Mouse (Mus musculus): ENCODE results near the gene Smg8.
"Not testable (repeated sequence)": the region's sequence is repeated elsewhere in the genome, so short reads cannot be mapped to it uniquely, and the experiment has no call there.

Smg8 gene

GRCm38 (mm10) chr11:87086290-87086984 lies at the start of gene Smg8:
TSS of gene Smg8 (minus strand) at chr11:87086774.
- in situ Hi-C loops (cut with MboI, MseI), result no loop called here

- in situ Hi-C loops (cut with MboI, MseI), result no loop called here
Observed at GRCm38 (mm10) chr11:87136233-87136632, 49.7 kb upstream of the Smg8 start.

- in situ Hi-C loops (cut with MboI, MseI), result no loop called here
Observed at GRCm38 (mm10) chr11:87126824-87127816, 40.5 kb upstream of the Smg8 start, which contains the start of gene Trim37. TSS of gene Trim37 (plus strand) at chr11:87127077.

GRCm38 (mm10) chr11:87126281-87126823 lies 39.8 kb upstream of the Smg8 start:
- in situ Hi-C loops (cut with MboI, MseI), result no loop called here

GRCm38 (mm10) chr11:87125562-87125961 lies 39.0 kb upstream of the Smg8 start:
- in situ Hi-C loops (cut with MboI, MseI), result no loop called here

- in situ Hi-C loops (cut with MboI, MseI), result no loop called here
Observed at GRCm38 (mm10) chr11:87121864-87122263, 35.3 kb upstream of the Smg8 start.

GRCm38 (mm10) chr11:87110172-87110909 lies 23.8 kb upstream of the Smg8 start:
- in situ Hi-C loops (cut with MboI, MseI), result loop anchor here (5.0 kb wide), 1 partner anchor 642 kb away; no protein-coding TSS in a partner anchor

- in situ Hi-C loops (cut with MboI, MseI), result loop anchor here (5.0 to 10.0 kb wide), 2 partner anchors 405 to 643 kb away; no protein-coding TSS in a partner anchor
Observed at GRCm38 (mm10) chr11:87109519-87110171, 23.1 kb upstream of the Smg8 start.

GRCm38 (mm10) chr11:87108755-87109518 lies 22.4 kb upstream of the Smg8 start, which contains the start of gene Ska2:
TSS of gene Ska2 (plus strand) at chr11:87109234.
- in situ Hi-C loops (cut with MboI, MseI), result loop anchor here (10.0 kb wide), 1 partner anchor 404 kb away; no protein-coding TSS in a partner anchor

GRCm38 (mm10) chr11:87108409-87108754 lies 21.8 kb upstream of the Smg8 start, which contains the start of gene Prr11:
TSS of gene Prr11 (minus strand) at chr11:87108708.
- in situ Hi-C loops (cut with MboI, MseI), result loop anchor here (10.0 kb wide), 1 partner anchor 404 kb away; no protein-coding TSS in a partner anchor

GRCm38 (mm10) chr11:87087142-87087541 lies 568 bp upstream of the Smg8 start:
- in situ Hi-C loops (cut with MboI, MseI), result no loop called here

- in situ Hi-C loops (cut with MboI, MseI), result no loop called here
Observed at GRCm38 (mm10) chr11:87085461-87085860, 1.1 kb downstream of the Smg8 start.

- in situ Hi-C loops (cut with MboI, MseI), result no loop called here
Observed at GRCm38 (mm10) chr11:87083712-87084111, 2.9 kb downstream of the Smg8 start.

- in situ Hi-C loops (cut with MboI, MseI), result no loop called here
Observed at GRCm38 (mm10) chr11:87073866-87074440, 12.6 kb downstream of the Smg8 start, which contains the start of gene Gdpd1. TSS of gene Gdpd1 (minus strand) at chr11:87074062.

GRCm38 (mm10) chr11:87073343-87073865 lies 13.2 kb downstream of the Smg8 start:
- in situ Hi-C loops (cut with MboI, MseI), result no loop called here

- in situ Hi-C loops (cut with MboI, MseI), result no loop called here
Observed at GRCm38 (mm10) chr11:87062087-87062486, 24.5 kb downstream of the Smg8 start.

GRCm38 (mm10) chr11:87060410-87060809 lies 26.2 kb downstream of the Smg8 start:
- in situ Hi-C loops (cut with MboI, MseI), result no loop called here

- in situ Hi-C loops (cut with MboI, MseI), result no loop called here
Observed at GRCm38 (mm10) chr11:87056286-87056685, 30.3 kb downstream of the Smg8 start.

- in situ Hi-C loops (cut with MboI, MseI), result not testable (repeated sequence)
Observed at GRCm38 (mm10) chr11:87048900-87049299, 37.7 kb downstream of the Smg8 start.

Data from T-helper 1 cell (primary cell).